Comparison of ENCODE assay signal across 17 mouse cellular contexts in the genomic region with DNA sequence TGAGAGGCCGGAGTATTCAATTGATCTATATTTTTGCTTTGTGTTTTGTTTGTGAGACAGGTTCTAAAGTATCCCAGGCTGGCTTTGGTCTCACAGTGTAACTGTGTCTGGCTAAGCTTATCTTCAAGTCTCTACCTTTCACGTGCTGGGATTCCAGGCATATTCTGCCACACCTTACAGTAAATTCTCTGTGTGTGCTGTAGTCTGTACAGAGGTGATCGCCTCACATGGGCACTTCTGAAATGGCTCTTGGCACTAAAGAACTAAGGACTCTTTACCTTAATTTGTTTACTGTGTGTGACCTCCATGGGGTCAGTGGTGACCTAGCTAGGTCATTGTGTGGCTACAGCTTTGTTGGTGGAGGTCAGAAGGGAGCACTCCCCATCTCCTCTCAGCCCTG. TPM values are rescaled to one million over a fixed set of nuclear protein-coding genes. Genes with fewer than 3 reads are reported as not detected.
DNase-seq lines count a peak whose midpoint lies in the region; ATAC-seq lines count a peak whose summit lies in the region.
"Had no signal": no experiment of that assay in that cellular context is flagged by ENCODE, and none has a peak within 500 bp of the region (broad histone marks: within the 10 kb centered on the region; RNA-seq: fewer than 3 reads in every experiment).

No protein-coding gene starts in this region.

- no peak for ATAC-seq in erythroid progenitor cell, adult 5-6 weeks (replicated peaks; ENCODE audit: low FRiP score, poor library complexity, severe bottlenecking)
- ATAC-seq: forebrain, embryonic 13.5 days; inflammation-experienced regulatory T-cells, adult 6 months had no signal

- WGBS in large intestine, adult 2 months = 18% methylated on average over 3 of the region's 3 CpGs

- DNase-seq in lung, adult 18-20 months = peak; percentile 35 to 44
- DNase-seq in lung, postnatal 14 days = no peak
- peak; percentile 21 for DNase-seq in urinary bladder, postnatal 14 days (ENCODE audit: low spot score)
- no peak for DNase-seq in urinary bladder, postnatal 10 days (ENCODE audit: low spot score)
- DNase-seq in large intestine, adult 2 months (ENCODE audit: low read depth, low spot score) = peak; percentile 63
- DNase-seq in yolk sac, embryonic 10.5 days (ENCODE audit: low spot score) = no peak
- DNase-seq: adrenal gland, adult 2 months; cerebellum, adult 18-20 months; cerebellum, postnatal 14 days; gastrocnemius, adult 2 months; heart, postnatal 36 days; thymus, adult 18-20 months; thymus, postnatal 36 days had no signal

RNA-seq across cellular contexts. Expression of a gene that starts 15.9 kb away (rescaled TPM):
- 0.36 and 0.70 TPM in 2 replicates for polyA plus RNA-seq in large intestine, adult 2 months (2012; rRNA removed)
- 5.4 TPM in 1 of 2 replicates, not detected in the other for total RNA-seq in erythroid progenitor cell, adult 5-6 weeks (2015; ENCODE audit: low replicate concordance)
- total RNA-seq in erythroid progenitor cell, adult 5-6 weeks (2017; ENCODE audit: low replicate concordance) = 3.1 TPM in 1 of 2 replicates, not detected in the other
- polyA plus RNA-seq: erythroblast, embryonic 14.5 days had no signal

RNA-seq across cellular contexts. Expression of a gene that starts 16.3 kb away (rescaled TPM):
- polyA plus RNA-seq in large intestine, adult 2 months (2012; rRNA removed) = 94.7 and 113 TPM in 2 replicates
- total RNA-seq in erythroid progenitor cell, adult 5-6 weeks (2015; ENCODE audit: low replicate concordance) = 3.8 TPM in 1 of 2 replicates, not detected in the other
- total RNA-seq in erythroid progenitor cell, adult 5-6 weeks (2017; ENCODE audit: low replicate concordance) = 1.4 and 2.8 TPM in 2 replicates

Comparison
In these comparisons a context has a peak if more than half of its experiments do, and no peak if none do; other contexts are left out.
1. DNase-seq: peak in lung, adult 18-20 months (2 of 2), urinary bladder, postnatal 14 days (single experiment) and large intestine, adult 2 months (single experiment); none in lung, postnatal 14 days (single experiment), urinary bladder, postnatal 10 days (single experiment) and yolk sac, embryonic 10.5 days (single experiment).